Mouse (Mus musculus) CH12.LX (cell line): ENCODE data around the gene Ttc41.
A peak's percentile ranks its signal among the peaks of the same experiment; 100 is the strongest.

ENCODE experiments used
- CTCF ChIP-seq, 2 experiments: IDR thresholded peaks in 1 of 2; conservative IDR thresholded peaks in 1 of 2; 2 replicates each; pipeline ENCODE4 v1.5.1; 2011 to 2012; ENCODE audit warnings: low read depth in 2 of 2, low read length in 2 of 2, improper control_type of control experiment in 1 of 2, inconsistent platforms in 1 of 2, mild to moderate bottlenecking in 1 of 2, moderate library complexity in 1 of 2
- NELFE ChIP-seq: IDR thresholded peaks from 2 replicates; pipeline ENCODE4 v1.6.1; 2011; ENCODE audit warnings: low read depth, low read length, improper control_type of control experiment
- PAX5 ChIP-seq: IDR thresholded peaks from 2 replicates; pipeline ENCODE4 v1.6.1; 2012; ENCODE audit warnings: low read length, inconsistent platforms, mixed read lengths
- POLR2A ChIP-seq: IDR thresholded peaks from 2 replicates; pipeline ENCODE4 v1.6.1; 2011; ENCODE audit warnings: low read depth, mild to moderate bottlenecking, improper control_type of control experiment, low read length
- RAD21 ChIP-seq: IDR thresholded peaks from 2 replicates; pipeline ENCODE4 v1.6.1; 2011; ENCODE audit warnings: low read depth, mild to moderate bottlenecking, low read length, improper control_type of control experiment, moderate library complexity
- RCOR1 ChIP-seq: conservative IDR thresholded peaks from 2 replicates; pipeline ENCODE4 v1.6.1; 2012; ENCODE audit warnings: low read depth, mild to moderate bottlenecking, inconsistent platforms, low read length, improper control_type of control experiment
- ZC3H11A ChIP-seq: IDR thresholded peaks from 2 replicates; pipeline ENCODE4 v1.6.1; 2012; ENCODE audit warnings: low read depth, mild to moderate bottlenecking, inconsistent platforms, low read length, improper control_type of control experiment

GRCm38 (mm10) chr10:86702312-86702920 lies 3.2 kb upstream of the Ttc41 start:
- TF ChIP-seq PAX5 (no peak), RAD21 (no peak), NELFE (no peak), CTCF (conservative IDR thresholded peaks at IDR 0.05 in 1 of 2, IDR thresholded peaks at IDR 0.05 in 1 of 2; ENCODE audit: low read depth in 2 of 2, low read length in 2 of 2) (no peak), ZC3H11A (no peak), RCOR1 (no peak), POLR2A (0 out of 2 replicates have a peak, but pooled peaks have one; percentile 28)
